Mouse (Mus musculus) forelimb bud, embryonic 11.5 days (tissue): ENCODE data around the gene Pip4k2a.

Source experiments
- DNase-seq: peaks from one replicate; pipeline ENCODE4 v3.0.0-alpha.2; 2012; ENCODE audit warnings: low read depth, low spot score

The Pip4k2a gene

DNA sequence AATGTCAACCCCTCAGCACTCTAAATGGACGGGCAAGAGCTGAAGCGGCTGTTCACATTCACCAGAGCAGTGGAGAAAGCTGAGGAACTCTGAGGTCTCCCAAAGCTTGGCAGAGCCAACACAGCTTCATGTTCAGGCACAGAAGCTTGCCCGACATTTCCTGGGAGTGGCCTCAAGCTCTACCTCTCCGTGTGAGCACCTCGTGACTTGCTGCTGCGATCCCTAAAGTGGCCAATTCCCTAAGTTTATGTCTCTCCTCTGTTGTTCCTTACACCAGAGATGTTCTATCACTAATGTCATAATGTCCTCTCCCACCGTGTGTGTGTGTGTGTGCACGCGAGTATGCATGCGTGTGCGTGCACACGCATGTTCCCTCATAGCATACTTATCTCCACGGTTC, 42.3 kb downstream of the Pip4k2a start:
- no peak for DNase-seq

DNA sequence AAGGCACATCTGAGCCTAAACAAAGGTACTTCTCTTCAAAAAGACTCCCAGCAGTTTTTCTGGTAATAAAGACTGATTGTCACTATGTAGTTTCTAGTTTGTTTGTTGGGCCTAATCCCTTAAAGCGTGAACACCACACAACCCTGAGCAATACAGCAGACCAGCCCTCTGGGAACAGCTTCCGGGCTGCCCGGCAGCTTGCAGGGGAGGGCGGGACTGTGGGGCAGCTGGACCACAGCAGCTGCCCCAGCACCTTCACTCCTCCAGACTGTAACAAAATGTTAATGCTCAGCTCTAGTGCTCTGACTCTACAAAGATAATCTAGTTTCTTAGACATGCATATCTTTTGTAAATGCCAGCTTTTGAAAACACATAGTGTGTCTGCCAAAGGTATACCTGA, 42.9 kb downstream of the Pip4k2a start:
- no peak for DNase-seq

DNA sequence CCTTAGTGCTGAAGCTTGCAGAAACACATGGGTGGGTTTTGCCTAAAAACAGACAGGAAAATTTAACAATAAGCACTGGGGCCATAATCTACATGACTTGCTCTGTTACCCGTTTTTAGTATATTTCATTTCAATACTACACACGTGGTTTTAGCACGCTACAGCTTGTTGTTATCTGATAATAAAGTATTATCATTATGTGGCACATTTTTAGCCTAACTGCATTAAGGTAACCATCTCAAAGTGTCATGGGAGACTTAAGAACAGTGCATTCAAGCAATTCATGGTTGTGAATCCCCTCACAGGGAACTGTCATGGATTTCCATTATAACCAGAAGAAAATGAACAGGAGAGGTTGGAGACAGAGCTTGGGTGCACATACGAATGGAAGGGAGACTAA, 43.5 kb downstream of the Pip4k2a start:
- no peak for DNase-seq

DNA sequence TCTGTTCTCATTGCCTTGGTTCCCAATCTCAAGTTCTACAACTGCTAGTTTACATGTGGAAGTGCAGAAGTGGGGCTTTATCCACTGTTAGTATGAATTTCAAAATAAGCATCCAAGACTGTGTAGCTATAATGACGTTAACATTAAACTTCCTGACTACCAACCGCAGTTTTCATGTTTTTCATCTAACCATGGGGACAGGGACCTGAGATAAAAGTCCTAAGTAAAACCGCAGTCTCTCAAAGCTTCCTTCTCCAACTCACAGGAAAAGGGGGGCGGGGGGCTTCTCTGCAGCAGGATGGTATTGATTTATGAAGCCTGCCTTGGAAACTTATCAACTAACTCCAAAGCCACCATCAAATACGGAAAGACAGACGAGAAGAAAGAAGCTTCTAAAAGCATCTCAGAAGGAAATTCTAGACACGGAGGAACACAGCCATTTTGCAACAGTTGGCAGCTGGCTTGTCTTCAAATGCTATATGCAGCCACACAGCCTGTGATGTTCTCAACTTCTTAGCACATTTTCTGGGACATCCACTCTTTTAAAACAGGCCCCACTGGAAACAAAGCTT, 45.7 kb downstream of the Pip4k2a start:
- no peak for DNase-seq

DNA sequence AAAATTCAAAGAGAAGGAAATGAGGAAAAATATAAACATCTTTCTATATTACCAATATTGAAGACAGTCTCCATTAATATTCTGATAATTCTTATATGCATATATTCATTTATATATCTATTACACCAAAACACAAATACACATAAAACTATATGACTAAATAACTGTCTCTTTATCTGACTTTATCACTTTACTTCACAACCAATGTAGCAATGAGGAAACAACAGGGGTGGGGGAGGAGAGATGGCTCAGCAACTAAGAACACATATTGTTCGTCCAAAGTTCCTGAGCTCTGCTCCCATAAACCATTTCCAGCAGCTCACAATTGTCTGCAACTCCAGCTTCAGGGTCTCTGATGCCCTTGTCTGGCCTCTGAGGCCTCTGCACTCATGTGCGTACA, 47.2 kb downstream of the Pip4k2a start:
- DNase-seq = no peak

DNA sequence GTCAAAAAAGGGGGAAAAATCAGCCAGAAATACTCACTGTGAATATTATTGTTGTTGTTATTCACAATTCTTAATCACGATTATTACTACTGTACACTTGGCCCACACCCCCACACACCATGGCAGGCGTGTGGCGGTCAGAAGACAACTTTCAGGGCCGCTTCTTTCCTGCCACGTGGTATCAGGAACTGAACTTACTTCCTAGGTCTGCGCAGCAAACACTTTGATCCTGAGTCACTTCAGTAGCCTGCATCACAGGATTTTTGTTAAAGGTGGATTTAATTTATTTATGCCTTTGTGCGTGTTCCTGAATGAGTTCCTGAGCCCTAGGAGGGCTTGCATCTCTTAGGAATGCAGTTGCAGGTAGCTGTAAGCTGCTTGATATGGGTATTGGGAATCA, 49.2 kb downstream of the Pip4k2a start:
- DNase-seq = no peak

DNA sequence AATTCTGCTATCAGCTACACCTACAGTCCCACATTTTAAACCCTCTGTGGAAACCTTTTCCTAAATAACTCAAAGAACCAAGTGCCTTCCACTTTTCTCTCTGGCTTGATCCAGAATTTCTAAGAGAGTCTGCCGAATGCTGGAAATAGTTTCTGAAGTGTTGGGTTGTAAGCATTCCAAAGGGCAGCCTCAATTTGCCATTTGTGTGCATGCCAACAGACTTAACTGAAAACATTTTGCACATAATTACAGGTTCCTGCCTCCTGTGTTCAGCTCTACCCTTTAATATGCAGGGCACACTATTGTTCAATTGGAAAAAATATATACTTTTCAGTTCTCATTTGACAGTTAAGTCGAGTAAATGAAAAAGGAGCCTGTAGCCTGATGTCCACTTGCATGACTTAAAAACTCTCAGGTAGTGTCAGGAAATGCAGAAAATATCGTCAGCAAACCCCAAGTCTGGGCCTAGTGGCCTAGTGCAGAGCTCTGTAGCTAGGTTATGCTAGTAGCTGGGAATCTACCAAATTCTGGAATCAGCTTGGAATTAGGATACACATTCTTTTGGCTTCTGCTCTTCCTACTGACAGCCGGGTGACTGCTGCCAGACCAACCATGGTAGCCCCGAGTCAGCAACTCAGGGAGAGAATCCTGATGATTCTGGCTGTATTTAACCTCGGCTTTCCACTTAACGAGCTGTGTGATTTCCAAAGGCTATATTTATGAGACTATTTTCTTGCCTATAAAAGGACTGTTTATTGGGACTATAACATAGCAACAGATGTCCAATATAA, 50.1 kb downstream of the Pip4k2a start:
- peak; percentile 55 for DNase-seq

DNA sequence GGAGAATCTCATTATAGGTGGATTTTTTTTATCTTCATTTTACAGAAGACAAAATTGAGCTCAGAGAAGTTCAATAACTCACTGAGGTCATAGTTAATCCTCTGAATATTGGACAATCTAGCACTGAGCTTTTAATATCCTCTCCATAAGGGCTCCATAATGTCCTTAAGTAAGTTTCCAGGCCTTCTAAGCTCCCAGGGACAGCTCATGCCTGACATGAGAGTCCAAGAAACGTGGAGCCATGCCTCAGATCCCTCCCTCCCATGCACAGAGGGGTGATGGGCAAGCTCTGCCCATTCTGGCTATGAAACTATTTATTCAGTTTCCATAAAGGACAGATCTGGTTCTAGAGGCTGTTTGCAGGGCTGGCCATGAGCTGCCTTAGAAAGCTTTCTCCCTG, 52.5 kb downstream of the Pip4k2a start:
- DNase-seq = no peak

DNA sequence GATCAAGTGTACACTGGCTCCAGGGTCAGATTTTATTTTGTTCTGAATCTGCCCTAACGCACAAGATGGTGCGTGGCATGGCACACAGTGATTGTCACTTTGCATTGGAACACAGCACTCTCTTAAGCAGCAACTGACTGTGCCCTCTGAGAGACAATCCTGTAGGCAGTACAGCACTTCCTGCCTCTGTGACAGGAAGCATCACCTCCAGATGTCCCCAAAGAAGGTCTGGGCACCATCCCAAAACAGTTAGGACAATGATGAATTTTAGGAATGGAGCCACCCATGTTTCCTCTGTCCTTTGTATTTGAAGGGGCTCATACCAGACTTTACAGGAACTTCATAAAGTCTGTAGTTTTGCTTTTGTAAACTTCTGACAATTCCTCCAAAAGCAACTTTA, 54.0 kb downstream of the Pip4k2a start:
- DNase-seq = no peak

DNA sequence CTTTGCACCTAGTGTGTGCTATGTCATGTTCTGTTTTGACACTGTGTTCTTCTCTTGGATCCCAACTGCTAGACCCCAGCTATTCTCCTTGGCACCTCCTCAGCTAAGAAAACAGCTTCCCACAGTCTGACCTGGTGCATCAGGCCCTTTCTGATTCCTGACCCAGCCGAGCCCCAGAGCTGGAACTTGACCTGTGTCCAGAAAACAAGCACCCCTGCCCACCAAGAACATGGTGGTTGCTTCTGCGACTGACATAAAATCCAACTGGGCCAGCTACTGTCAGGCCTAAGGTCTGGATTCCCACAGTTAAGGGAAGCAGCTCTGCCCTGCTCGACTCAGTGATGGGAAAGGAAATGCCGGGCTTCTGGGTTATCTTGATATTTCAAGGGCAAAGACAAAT, 54.6 kb downstream of the Pip4k2a start:
- no peak for DNase-seq

DNA sequence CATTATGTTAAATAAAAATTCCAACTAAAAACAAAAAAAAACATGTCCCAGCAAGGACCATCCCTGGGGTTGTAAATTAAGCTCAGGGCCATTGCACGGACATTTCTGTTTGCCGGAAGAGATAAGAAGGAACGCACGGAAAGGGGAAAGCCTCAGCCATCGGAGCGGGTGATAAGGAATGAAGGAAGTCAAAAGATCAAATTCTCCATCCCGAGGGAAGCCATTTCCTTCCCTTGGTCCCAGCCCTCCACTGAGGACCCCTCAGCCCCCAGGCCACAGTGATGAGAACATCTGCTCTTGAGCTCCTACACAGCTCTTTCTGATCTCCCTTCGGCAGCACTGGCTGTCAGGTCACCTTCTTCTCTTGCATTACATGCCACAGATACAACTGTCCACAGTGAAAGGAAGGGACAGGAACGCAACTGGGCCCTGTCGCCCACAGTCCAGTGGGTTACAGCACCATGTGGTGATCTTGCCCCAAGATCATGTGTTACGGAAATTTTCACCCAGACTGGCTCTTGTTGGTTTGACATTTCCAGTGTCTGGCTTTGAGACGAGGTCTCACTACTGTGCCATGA, 57.1 kb downstream of the Pip4k2a start:
- DNase-seq = no peak

DNA sequence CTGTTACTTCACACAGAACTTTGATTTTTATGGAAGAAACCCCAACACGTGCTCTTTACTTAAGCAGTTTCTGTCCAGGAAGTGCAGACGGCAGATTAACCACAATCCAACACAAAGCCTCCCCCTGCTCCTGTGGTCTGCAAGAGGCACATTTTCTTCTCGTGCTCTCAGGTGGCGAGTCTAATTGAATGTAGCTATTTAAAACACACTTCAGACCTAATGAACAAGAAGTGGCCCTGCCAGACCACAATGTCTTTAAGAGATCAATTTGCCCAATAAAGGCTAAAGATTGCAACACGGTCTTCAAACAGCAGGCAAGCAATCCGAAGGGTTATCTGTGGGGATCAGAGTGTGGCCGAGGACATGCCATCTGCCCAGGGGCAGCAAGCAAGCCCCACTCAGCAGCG, 59.0 kb downstream of the Pip4k2a start:
- DNase-seq = no peak

DNA sequence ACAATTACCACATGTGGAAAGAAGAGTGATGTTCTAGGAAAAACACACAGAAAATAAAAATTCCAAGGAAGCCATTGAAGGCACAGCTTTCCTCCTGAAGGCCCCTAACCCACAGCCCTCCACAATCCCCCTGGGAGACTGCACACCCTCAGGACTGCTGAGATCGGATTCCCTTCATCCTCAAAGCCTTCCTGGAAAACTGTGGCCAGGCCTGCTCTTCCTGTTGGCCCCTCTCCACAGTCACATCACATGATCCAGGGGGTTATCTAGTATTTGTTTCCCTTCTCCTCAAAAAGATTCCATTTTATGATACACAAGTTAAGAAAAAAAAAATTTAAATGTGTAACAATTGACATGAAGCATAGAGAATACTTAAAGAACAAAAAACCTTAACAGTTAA, 59.7 kb downstream of the Pip4k2a start:
- DNase-seq = no peak

DNA sequence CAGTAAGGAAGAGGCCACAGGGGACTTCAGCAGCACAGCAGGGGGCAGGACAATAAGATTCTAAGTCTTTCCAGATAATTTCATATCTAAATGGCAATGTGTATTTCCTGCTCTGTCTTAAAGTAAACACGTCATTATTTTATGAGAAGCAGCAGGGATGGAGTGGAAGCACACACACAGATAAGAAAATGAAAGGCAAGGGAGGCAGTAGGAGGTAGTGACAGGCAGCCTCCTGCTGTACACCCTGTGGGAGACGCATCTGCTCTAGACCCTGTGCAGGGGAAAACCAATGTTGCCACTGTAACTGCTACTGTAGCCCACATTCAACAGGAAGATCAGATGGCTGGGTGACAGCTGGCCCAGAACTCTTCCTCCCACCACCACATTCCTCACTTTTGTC, 60.3 kb downstream of the Pip4k2a start:
- no peak for DNase-seq

DNA sequence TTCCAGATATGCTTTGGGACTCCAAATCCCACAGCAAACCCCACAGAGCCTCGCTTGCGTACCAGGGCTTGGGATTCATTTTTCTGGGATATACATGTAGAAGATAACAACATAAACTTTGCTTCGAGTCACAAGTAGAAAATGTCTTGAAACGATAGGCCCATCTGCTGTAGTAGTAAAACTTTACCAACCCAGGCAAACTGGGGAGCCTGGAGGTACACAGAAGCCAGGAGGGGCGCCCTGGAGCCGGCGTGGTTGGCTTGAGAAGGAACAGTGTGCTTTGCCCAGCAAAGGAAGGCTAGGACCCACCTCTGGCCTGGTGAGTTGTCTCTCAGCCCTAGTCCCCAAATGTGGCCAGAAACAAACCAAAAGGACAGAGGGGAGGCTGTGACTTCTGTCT, 61.5 kb downstream of the Pip4k2a start:
- DNase-seq = no peak

DNA sequence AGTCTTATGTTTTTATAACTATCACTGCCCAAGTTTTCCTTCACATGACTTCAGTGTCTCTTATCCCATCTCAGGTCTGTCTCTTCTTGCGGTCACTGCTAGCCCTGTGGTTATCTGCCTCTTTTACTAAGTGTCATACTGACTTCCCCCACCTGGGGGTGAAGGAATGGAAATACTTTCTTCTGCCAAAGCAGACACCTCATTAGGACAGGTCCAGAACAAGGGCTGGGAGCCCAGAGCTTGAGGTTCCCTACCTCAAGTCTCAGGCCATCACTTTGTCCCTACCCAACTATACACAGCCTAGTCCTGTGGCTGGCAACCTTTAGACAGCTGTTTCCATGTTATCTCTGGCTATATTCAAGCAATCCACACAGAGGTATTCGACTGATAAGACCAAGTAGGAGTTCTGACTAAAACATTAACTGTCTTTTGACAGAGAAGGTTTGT, 62.3 kb downstream of the Pip4k2a start:
- DNase-seq = no peak

DNA sequence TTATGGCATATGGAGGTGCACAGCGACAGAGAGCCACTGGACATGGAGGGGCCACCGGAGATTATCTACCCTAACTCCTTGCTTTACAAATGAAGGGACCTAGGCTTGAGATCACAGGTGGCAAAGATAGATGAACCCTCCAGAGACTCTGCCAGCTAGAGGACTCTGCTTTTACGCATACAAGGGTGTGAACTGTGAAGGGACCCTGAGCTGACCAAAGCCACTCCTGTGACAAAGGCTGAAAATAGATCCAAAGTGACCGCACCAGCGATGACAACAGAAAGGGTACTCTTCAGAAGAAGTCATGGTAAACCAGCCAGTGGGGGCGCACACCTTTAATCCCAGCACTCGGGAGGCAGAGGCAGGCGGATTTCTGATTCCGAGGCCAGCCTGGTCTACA, 63.8 kb downstream of the Pip4k2a start:
- no peak for DNase-seq

DNA sequence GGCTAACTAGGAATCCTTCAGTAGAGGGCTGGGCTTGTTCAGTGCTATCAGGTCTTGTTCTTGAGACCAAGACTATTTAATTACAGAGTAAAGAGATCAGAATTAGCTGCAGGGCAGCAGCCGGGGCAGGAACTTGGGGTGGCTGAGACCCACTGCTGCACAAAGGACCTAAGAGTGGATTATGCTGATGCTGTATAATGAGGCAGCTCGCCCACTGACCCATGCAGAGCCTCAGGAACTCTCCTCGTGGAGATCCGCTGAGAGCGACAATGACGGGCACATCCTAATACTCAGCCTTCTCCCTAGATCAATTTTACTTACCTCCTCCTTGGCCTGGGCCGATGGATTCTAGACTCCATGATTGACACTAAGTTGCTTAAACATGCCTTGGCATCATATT, 64.5 kb downstream of the Pip4k2a start:
- DNase-seq = no peak

DNA sequence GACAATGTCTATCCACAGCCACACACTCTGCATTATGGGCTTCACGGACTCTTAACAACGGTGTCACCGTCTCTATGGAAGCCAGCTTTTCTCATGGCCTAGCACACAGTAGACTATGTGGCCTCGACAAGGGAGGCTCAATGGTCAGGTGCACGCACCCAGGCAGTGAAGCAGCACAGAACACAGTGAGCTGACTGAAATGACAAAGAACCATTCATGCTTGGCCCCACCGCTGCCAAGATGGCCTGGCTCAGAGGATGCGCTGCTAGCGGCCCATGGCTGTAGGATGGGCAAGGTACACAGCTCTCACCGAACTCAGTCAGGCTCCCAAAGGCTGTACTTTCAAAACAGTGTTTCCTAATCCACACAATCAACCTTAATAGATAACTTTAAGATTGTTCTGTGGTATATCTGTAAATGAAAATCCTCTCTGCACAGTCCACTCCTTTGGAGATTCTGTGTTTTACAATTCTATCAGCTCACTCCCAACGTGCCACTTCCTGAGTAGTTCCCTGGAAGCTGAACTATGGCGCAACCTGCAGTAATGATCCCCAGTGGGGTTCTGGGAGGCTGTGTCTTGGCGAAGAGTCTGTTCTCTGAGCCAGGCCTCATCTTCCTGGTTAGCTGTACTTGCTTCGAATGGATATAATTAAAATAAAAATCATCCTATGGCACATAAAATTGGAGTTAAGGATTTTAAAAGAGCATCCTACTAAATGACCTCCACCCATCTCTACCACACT, 67.4 kb downstream of the Pip4k2a start:
- DNase-seq = no peak

DNA sequence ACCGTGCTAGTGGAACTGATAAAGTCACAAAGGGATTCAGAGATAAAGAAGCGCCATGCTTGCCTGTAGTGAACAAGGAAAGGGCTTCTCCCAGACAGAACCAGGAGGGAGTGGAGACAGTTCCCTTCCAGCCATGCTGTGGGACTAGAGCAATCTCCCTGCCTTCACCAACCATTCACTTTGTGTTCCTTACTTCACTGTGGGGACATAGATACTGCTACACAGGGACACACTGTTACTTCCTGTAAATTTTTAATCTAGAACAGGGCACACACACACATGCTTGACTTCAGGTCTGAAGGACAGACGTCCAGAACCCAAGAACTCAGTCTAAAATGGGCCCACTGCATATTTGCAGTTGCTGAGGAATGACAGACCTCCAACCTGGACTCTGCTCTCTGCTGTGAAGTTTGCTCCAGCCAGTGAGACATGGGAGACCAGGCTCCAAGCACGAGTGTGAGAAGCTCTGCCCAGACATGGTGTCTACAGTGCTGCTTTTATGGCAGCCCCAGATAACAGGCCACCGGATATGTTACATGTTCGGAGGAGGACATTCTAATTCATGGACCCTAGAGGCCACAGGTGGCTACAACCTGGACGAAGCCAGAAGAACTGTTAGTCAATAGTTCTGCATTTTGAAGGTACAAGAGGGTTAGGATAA, 69.2 kb downstream of the Pip4k2a start:
- DNase-seq = no peak

DNA sequence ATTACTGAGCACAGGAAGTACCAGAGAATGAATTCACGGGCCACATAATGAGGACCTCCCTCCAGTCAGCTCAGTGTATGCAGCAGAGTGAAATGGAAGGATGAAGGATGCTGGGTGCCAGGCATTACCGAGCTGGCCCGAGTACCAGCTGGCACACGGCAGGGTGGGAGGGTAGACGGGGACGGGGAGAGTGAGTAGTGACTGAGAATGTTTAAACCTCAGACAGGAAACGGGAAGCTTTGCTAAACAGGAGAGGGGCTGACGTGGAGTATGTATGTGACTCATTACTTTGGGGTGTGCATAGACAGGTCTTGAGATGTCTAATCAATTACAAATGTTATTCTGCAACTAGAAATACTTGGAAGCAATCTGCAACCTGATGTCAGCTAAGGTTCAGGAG, 69.7 kb downstream of the Pip4k2a start:
- no peak for DNase-seq
